Mouse (Mus musculus): ENCODE results near the gene Dtnbp1. TPM values are rescaled to one million over a fixed set of nuclear protein-coding genes. Genes with fewer than 3 reads are reported as not detected.

Gene Dtnbp1
- polyA plus RNA-seq, 1 experiment from 2014 or later, result 129 TPM

DNA sequence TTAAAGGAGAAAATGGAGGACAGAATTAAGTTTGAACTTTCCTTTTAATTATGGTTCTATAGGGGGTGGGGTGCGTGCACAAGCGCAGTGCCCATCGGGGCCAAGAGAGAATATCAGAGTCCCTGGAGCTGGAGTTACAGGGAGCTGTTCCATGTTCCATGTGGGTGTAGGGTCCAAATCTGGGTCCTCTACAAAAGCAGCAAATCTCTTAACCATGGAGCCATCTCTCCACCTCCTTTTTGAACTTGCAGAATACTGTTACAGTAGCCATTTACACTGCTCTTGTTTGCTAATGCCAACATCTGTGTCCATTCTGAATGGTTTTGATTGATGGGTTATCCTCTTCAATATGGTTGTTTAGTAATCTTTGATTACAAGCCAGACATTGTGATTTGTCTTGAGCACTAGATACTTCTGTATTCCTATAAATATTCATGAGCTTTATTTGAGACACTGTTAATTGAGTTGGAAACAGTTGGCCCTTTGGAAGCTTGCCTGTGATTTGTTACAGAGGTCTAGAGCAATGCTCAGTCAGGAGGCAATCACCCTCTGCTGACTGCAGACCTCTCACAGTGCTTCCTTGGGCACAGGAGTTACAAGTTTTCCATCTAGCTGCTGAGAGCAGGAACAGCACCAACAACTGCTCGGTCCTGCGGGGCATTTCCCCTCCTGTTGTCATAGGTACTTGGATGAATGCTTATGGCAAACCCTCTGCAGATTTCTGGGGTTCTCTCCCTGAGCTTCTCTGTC lies 41.2 kb downstream of the Dtnbp1 start:
- no peak overlapping the region for H3K4me3 ChIP-seq (replicated peaks; ENCODE audit: low read length)
- peaks cover 5% of the 10 kb centered on the region; the same call in 1 of the 2 replicates for H3K4me1 ChIP-seq (replicated peaks; ENCODE audit: control insufficient read depth, insufficient read depth, low read length)
- H3K36me3 ChIP-seq (replicated peaks; ENCODE audit: control insufficient read depth, insufficient read depth), result no peaks in the 10 kb centered on the region
- H3K4me2 ChIP-seq (replicated peaks), result no peak overlapping the region
- H3K27me3 ChIP-seq (ENCODE audit: control insufficient read depth, insufficient read depth, low read length), result no peaks in the 10 kb centered on the region
- no peak overlapping the region for H3K9ac ChIP-seq
- DNase-seq (ENCODE audit: low spot score), result peak; percentile 72
- H3K27ac ChIP-seq, result no peak overlapping the region
- H3K9me3 ChIP-seq (ENCODE audit: control insufficient read depth, low read length), result no peaks in the 10 kb centered on the region
- peak; percentile 79; the same call in 1 of the 2 replicates for ATAC-seq (ENCODE audit: low FRiP score)
- 76% methylated on average over 5 of the region's 5 CpGs for WGBS

DNA sequence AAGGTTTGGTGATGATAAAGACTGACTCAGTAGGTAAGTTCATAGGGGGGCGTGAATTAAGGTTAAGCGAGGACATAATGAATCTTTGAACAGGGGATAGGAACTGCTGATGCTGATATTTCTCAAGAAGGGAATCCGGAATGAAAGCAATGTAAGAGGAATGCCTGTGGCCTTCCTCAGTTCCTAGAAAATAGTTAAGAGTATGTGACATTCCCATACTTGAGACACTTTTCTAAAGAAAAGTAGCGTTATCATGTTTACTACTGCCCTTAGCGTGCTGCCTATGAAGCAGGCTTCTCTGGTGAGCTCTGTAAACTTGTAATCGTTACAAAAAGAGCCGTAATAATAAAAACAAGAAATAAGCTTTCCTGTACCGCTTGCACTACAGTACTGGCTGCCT lies 44.9 kb downstream of the Dtnbp1 start:
- Histone ChIP-seq H3K4me2 (replicated peaks) (no peak overlapping the region), H3K4me3 (replicated peaks; ENCODE audit: low read length) (no peak overlapping the region), H3K27ac (no peak overlapping the region), H3K27me3 (ENCODE audit: control insufficient read depth, insufficient read depth, low read length) (no peaks in the 10 kb centered on the region), H3K9ac (no peak overlapping the region), H3K4me1 (replicated peaks; ENCODE audit: control insufficient read depth, insufficient read depth, low read length) (peaks cover 5% of the 10 kb centered on the region; the same call in 1 of the 2 replicates), H3K9me3 (ENCODE audit: control insufficient read depth, low read length) (no peaks in the 10 kb centered on the region), H3K36me3 (replicated peaks; ENCODE audit: control insufficient read depth, insufficient read depth) (no peaks in the 10 kb centered on the region)
- WGBS, result 92% methylated on average over 8 of the region's 8 CpGs
- DNase-seq (ENCODE audit: low spot score) (no peak), ATAC-seq (ENCODE audit: low FRiP score) (no peak)

DNA sequence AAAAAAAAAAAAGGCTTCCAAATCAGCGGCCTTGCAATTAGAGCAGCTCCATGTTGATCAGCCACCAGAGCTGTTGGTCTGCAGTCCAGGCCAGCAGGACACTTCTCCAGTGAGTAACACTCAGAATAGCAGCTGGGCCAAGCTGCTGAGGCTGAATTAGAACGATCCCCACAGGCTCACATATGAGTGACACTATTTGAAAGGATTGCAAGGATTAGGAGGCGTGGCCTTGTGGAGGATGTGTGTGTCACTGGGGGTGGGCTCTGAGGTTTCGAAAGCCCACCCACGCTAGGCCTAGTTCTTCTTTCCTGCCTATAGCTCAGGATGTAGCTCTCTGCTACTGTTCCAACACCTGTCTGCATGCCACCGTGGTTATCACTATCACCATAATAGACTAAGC lies 46.2 kb downstream of the Dtnbp1 start:
- ATAC-seq (ENCODE audit: low FRiP score) (no peak), DNase-seq (ENCODE audit: low spot score) (no peak)
- Histone ChIP-seq H3K9ac (no peak overlapping the region), H3K4me2 (replicated peaks) (no peak overlapping the region), H3K9me3 (ENCODE audit: control insufficient read depth, low read length) (no peaks in the 10 kb centered on the region), H3K27me3 (ENCODE audit: control insufficient read depth, insufficient read depth, low read length) (no peaks in the 10 kb centered on the region), H3K36me3 (replicated peaks; ENCODE audit: control insufficient read depth, insufficient read depth) (no peaks in the 10 kb centered on the region), H3K27ac (no peak overlapping the region), H3K4me1 (replicated peaks; ENCODE audit: control insufficient read depth, insufficient read depth, low read length) (no peaks in the 10 kb centered on the region), H3K4me3 (replicated peaks; ENCODE audit: low read length) (no peak overlapping the region)
- 97% methylated on average over 6 of the region's 6 CpGs for WGBS

DNA sequence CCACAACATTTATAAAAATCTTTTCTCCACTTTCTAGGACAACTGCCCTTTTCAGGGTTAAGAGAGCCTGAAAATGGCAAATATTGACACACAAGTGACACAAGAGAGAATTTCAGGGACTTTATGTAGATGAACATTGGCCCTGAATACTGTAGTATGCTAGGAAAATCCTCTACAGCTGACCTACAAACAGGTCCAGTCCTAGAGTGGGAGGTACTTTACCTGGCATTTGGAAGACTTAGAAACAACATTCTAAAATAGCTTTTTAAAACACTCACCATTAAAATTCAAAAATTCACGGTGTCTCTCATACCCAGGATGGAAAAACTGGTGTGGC lies 47.7 kb downstream of the Dtnbp1 start:
- H3K27ac ChIP-seq, result no peak overlapping the region
- no peaks in the 10 kb centered on the region for H3K27me3 ChIP-seq (ENCODE audit: control insufficient read depth, insufficient read depth, low read length)
- ATAC-seq (ENCODE audit: low FRiP score) (no peak), DNase-seq (ENCODE audit: low spot score) (no peak)
- 100% methylated on average over 1 of the region's 1 CpGs for WGBS
- H3K4me3 ChIP-seq (replicated peaks; ENCODE audit: low read length), result no peak overlapping the region
- no peak overlapping the region for H3K4me2 ChIP-seq (replicated peaks)
- H3K9ac ChIP-seq, result no peak overlapping the region
- no peaks in the 10 kb centered on the region for H3K9me3 ChIP-seq (ENCODE audit: control insufficient read depth, low read length)
- H3K36me3 ChIP-seq (replicated peaks; ENCODE audit: control insufficient read depth, insufficient read depth), result no peaks in the 10 kb centered on the region
- H3K4me1 ChIP-seq (replicated peaks; ENCODE audit: control insufficient read depth, insufficient read depth, low read length), result no peaks in the 10 kb centered on the region

DNA sequence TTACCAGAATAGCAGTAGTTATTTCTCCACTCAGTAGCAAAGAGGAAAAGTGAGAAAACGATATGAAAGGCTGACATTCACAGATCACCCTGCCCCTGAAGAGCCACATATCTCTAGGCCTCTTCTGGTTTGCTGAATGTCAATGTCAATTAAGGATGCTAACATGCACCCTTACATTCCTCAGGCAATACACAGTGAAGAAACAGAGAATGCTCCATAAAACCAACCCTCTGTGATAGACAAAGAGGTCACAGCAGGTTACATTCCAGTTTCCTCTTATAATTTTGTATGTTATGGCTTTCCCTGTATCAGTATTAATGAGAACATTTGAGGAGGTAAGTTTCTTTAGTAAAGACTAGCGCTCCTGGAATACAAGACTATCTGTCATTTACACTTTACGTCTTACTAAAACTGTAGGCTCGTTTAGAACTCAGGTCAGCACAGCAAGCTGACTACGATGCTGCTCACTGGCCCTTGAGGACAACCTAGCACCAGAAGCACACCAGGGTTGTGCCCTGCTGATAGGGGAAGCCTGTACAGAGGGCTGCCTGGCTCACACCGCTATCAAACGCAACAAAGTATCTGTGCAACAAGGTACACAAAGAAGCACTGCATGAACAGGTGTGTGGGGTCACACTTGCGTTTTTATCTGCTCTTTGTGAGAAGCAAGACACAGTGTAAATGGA lies 48.3 kb downstream of the Dtnbp1 start:
- WGBS, result 81% methylated on average over 8 of the region's 8 CpGs
- no peaks in the 10 kb centered on the region for H3K27me3 ChIP-seq (ENCODE audit: control insufficient read depth, insufficient read depth, low read length)
- ATAC-seq (ENCODE audit: low FRiP score), result no peak
- H3K36me3 ChIP-seq (replicated peaks; ENCODE audit: control insufficient read depth, insufficient read depth), result no peaks in the 10 kb centered on the region
- DNase-seq (ENCODE audit: low spot score), result no peak
- no peaks in the 10 kb centered on the region for H3K9me3 ChIP-seq (ENCODE audit: control insufficient read depth, low read length)
- H3K4me1 ChIP-seq (replicated peaks; ENCODE audit: control insufficient read depth, insufficient read depth, low read length), result no peaks in the 10 kb centered on the region
- no peak overlapping the region for H3K4me3 ChIP-seq (replicated peaks; ENCODE audit: low read length)
- no peak overlapping the region for H3K27ac ChIP-seq
- H3K9ac ChIP-seq, result no peak overlapping the region
- H3K4me2 ChIP-seq (replicated peaks), result no peak overlapping the region

DNA sequence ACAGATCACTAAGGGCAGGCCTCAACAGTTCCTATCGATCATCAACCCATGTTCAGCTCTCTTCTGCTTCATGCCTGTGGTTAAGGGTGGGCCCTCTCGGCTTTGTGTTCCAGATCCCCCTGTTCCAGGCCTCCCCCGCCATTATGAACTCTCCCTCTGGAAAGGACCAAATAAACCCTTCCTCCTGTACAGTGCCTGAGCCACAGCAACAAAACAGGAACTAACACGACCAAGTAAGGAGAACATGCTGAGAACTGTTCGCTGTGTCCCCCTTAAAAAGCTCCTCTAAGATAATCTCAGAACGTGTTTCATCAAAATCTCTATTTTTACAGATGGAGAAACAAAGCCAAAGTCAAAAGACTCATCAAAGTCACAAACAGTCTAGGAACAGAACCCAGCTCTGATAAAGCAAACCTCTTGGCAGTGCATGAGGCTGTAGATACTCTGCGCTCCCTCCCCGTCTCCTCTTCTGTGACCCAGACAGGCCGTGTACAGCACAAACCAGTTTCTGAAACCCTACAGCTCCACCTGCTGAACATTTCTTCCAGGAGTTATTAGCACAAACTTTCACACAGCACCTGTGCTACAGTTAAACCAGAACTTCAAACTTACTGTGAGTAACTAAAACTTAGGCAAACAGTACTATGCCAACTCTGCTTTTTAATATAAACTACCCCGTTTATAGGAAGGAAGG lies 49.4 kb downstream of the Dtnbp1 start:
- ATAC-seq (ENCODE audit: low FRiP score) (no peak), DNase-seq (ENCODE audit: low spot score) (no peak)
- H3K4me2 ChIP-seq (replicated peaks), result no peak overlapping the region
- peaks cover 5% of the 10 kb centered on the region for H3K4me1 ChIP-seq (replicated peaks; ENCODE audit: control insufficient read depth, insufficient read depth, low read length)
- no peaks in the 10 kb centered on the region for H3K27me3 ChIP-seq (ENCODE audit: control insufficient read depth, insufficient read depth, low read length)
- no peak overlapping the region for H3K27ac ChIP-seq
- no peak overlapping the region for H3K9ac ChIP-seq
- H3K9me3 ChIP-seq (ENCODE audit: control insufficient read depth, low read length), result no peaks in the 10 kb centered on the region
- no peaks in the 10 kb centered on the region for H3K36me3 ChIP-seq (replicated peaks; ENCODE audit: control insufficient read depth, insufficient read depth)
- H3K4me3 ChIP-seq (replicated peaks; ENCODE audit: low read length), result no peak overlapping the region
- 80% methylated on average over 10 of the region's 10 CpGs for WGBS

DNA sequence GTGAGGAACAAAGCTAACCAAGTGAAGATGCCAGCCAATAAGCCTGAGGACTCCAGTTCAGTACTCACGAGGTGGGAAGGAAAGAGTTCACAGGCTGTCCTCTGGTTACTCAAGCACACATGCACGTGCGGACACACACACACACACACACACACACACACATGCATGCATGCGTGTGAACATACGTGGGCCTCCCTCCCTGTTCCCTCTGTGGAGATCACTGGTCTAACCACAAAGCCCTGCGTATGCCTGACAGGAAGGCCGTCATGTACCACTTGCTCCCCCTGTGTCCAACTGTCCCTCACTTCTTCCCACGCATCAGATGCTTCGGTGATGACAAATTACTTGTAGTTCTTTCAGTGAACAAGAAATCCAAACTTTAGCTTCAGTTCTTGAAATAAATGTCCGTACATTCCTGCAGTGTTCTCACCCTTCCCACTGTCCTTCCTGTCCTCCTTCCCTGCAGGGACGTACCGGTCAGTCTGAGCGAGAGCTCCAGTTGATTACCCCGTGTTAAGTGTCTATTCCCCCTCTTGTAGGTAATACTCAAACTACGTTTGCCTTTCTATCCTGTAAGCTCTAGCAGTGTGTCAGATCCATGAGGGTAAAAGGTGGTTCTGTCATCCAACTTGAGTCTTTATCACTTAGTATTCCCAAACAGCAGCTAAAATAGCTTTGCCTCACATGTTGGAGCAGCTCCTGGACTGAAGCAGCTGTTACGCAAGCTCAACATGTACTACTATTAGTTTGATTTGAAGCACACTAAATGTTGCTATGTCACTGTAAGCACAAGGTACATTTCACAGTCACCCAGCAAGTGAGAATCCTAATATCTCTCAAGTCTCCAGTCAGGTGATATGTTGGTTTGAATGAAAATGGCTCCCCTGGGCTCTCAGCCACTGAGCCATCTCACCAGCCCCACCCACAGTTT lies 53.4 kb downstream of the Dtnbp1 start:
- H3K4me1 ChIP-seq (replicated peaks; ENCODE audit: control insufficient read depth, insufficient read depth, low read length), result peaks cover 30% of the 10 kb centered on the region
- no peak overlapping the region for H3K4me3 ChIP-seq (replicated peaks; ENCODE audit: low read length)
- no peak overlapping the region for H3K27ac ChIP-seq
- no peaks in the 10 kb centered on the region for H3K27me3 ChIP-seq (ENCODE audit: control insufficient read depth, insufficient read depth, low read length)
- DNase-seq (ENCODE audit: low spot score), result no peak
- no peaks in the 10 kb centered on the region; the same call in 1 of the 2 replicates for H3K36me3 ChIP-seq (replicated peaks; ENCODE audit: control insufficient read depth, insufficient read depth)
- ATAC-seq (ENCODE audit: low FRiP score), result no peak
- no peaks in the 10 kb centered on the region for H3K9me3 ChIP-seq (ENCODE audit: control insufficient read depth, low read length)
- H3K4me2 ChIP-seq (replicated peaks), result no peak overlapping the region
- 90% methylated on average over 16 of the region's 16 CpGs for WGBS
- H3K9ac ChIP-seq, result no peak overlapping the region

DNA sequence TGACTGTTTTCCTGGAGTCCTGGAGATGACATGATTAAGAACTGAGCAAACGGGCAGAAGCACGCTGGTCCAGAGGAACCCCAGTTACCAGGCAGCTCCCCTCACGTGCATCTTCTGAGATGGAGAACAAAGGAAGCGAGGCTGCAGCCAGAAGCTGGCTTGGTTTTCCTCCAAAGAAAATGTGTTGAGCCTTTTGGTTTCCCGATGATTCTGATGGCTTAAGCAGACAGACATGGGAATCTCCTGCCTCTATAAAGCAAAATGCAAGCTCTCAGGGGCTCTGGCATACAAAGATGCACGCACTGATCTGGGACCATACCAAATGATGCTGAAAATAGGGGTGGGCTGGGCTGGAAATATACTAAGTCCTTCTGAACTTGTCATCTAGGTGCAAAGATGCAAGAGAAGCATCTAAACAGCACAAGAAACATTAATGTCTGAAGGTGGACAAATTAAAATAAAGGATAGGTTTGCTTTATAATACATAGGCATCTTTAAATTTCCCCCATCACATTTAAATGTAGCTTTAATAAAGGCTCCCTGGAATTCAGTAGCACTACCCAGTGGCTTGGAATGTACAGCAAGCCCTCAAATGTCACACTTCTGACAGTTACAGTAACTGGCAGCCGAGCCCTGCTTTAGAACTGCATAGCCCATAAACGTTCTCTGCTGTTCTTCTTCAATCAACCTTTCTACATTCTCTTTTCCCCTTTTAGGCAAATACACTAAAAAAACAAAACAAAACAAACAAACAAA lies 54.9 kb downstream of the Dtnbp1 start:
- H3K27me3 ChIP-seq (ENCODE audit: control insufficient read depth, insufficient read depth, low read length), result no peaks in the 10 kb centered on the region
- peak overlapping the region; percentile 64 for H3K4me2 ChIP-seq (replicated peaks)
- peak; percentile 80; the same call in 1 of the 2 replicates for ATAC-seq (ENCODE audit: low FRiP score)
- peak overlapping the region; percentile 93 for H3K27ac ChIP-seq
- peaks cover 40% of the 10 kb centered on the region for H3K4me1 ChIP-seq (replicated peaks; ENCODE audit: control insufficient read depth, insufficient read depth, low read length)
- 10% methylated on average over 8 of the region's 8 CpGs for WGBS
- DNase-seq (ENCODE audit: low spot score), result peak; percentile 81
- H3K4me3 ChIP-seq (replicated peaks; ENCODE audit: low read length), result peak overlapping the region; percentile 40
- no peaks in the 10 kb centered on the region for H3K9me3 ChIP-seq (ENCODE audit: control insufficient read depth, low read length)
- H3K9ac ChIP-seq, result peak overlapping the region; percentile 73
- H3K36me3 ChIP-seq (replicated peaks; ENCODE audit: control insufficient read depth, insufficient read depth), result no peaks in the 10 kb centered on the region; the same call in 1 of the 2 replicates
